Comparison of ENCODE assay signal across 8 mouse cellular contexts in genomic region chr1:127425021-127425532, GRCm38 (mm10).
DNase-seq lines count a peak whose midpoint lies in the region; ATAC-seq lines count a peak whose summit lies in the region.

No protein-coding gene starts in this region.

- no peaks in the 10 kb centered on the region for H3K36me3 ChIP-seq in hindbrain, embryonic 11.5 days (ENCODE audit: control insufficient read depth, insufficient read depth, low read length)
- H3K36me3 ChIP-seq in hindbrain, embryonic 10.5 days = 0 out of 2 replicates have a peak, but pooled peaks cover 4% of the 10 kb centered on the region
- no peaks in the 10 kb centered on the region for H3K36me3 ChIP-seq in forebrain, embryonic 12.5 days (replicated peaks)

- no peak overlapping the region for H3K4me2 ChIP-seq in hindbrain, embryonic 11.5 days (replicated peaks; ENCODE audit: low read depth, low read length)
- no peak overlapping the region for H3K4me2 ChIP-seq in forebrain, embryonic 12.5 days

- peak; percentile 36; the same call in 1 of the 2 replicates for ATAC-seq in hindbrain, embryonic 11.5 days (ENCODE audit: low FRiP score)
- ATAC-seq in forebrain, embryonic 12.5 days (ENCODE audit: low FRiP score) = peak; percentile 33
- 0 out of 2 replicates have a peak, but pooled peaks have one; percentile 28 for ATAC-seq in monocyte, adult 5-6 weeks (replicated peaks; ENCODE audit: insufficient number of reproducible peaks, low FRiP score, low TSS enrichment, poor library complexity, severe bottlenecking)

- WGBS in hindbrain, embryonic 11.5 days = 46% methylated on average over 6 of the region's 6 CpGs
- WGBS in hindbrain, embryonic 10.5 days = 55% methylated on average over 6 of the region's 6 CpGs
- WGBS in forebrain, embryonic 12.5 days = 51% methylated on average over 6 of the region's 6 CpGs

- no peaks in the 10 kb centered on the region for H3K4me1 ChIP-seq in hindbrain, embryonic 11.5 days (replicated peaks; ENCODE audit: control insufficient read depth, insufficient read depth, low read length)
- H3K4me1 ChIP-seq in hindbrain, embryonic 10.5 days (replicated peaks) = peaks cover 24% of the 10 kb centered on the region
- H3K4me1 ChIP-seq in forebrain, embryonic 12.5 days = peaks cover 29% of the 10 kb centered on the region

- no peak overlapping the region for H3K27ac ChIP-seq in hindbrain, embryonic 11.5 days (ENCODE audit: low read depth, low read length)
- no peak overlapping the region for H3K27ac ChIP-seq in hindbrain, embryonic 10.5 days
- H3K27ac ChIP-seq in forebrain, embryonic 12.5 days = 0 out of 2 replicates have a peak overlapping the region, but pooled peaks have one; percentile 19

- H3K9me3 ChIP-seq in hindbrain, embryonic 11.5 days (ENCODE audit: control insufficient read depth, low read length) = no peaks in the 10 kb centered on the region
- no peaks in the 10 kb centered on the region for H3K9me3 ChIP-seq in hindbrain, embryonic 10.5 days
- H3K9me3 ChIP-seq in forebrain, embryonic 12.5 days = no peaks in the 10 kb centered on the region

- DNase-seq in hindbrain, embryonic 11.5 days (ENCODE audit: low spot score) = no peak
- no peak for DNase-seq in hindbrain, embryonic 10.5 days (ENCODE audit: low spot score)
- DNase-seq in ES-CJ7 (ENCODE audit: low read depth, low spot score) = peak; percentile 60
- peak; percentile 24 to 33 for DNase-seq in left cerebral cortex, postnatal 10 days (ENCODE audit: extremely low spot score in 1 of 2, low spot score in 2 of 2)
- no peak for DNase-seq in ovary, adult 18-20 months (ENCODE audit: low spot score)
- no peak for DNase-seq in yolk sac, embryonic 10.5 days (ENCODE audit: low spot score)

- intact Hi-C loops in left cerebral cortex, postnatal 10 days (cut with DNase I) = no loop called here

- no peaks in the 10 kb centered on the region for H3K27me3 ChIP-seq in hindbrain, embryonic 11.5 days (ENCODE audit: control insufficient read depth, insufficient read depth, low read length)
- H3K27me3 ChIP-seq in hindbrain, embryonic 10.5 days (ENCODE audit: insufficient read depth, poor library complexity, severe bottlenecking) = no peaks in the 10 kb centered on the region
- H3K27me3 ChIP-seq in forebrain, embryonic 12.5 days = no peaks in the 10 kb centered on the region

- no peak overlapping the region for H3K4me3 ChIP-seq in hindbrain, embryonic 11.5 days (ENCODE audit: low read depth, low read length)
- H3K4me3 ChIP-seq in hindbrain, embryonic 10.5 days = no peak overlapping the region
- no peak overlapping the region for H3K4me3 ChIP-seq in forebrain, embryonic 12.5 days (replicated peaks)

- no peak overlapping the region for H3K9ac ChIP-seq in hindbrain, embryonic 11.5 days (ENCODE audit: low read depth, low read length)
- H3K9ac ChIP-seq in forebrain, embryonic 12.5 days = no peak overlapping the region

Comparison
In these comparisons a context has a peak if more than half of its experiments do, and no peak if none do; other contexts are left out.
1. DNase-seq: peak in ES-CJ7 (single experiment) and left cerebral cortex, postnatal 10 days (2 of 2); none in hindbrain, embryonic 11.5 days (single experiment), hindbrain, embryonic 10.5 days (single experiment), ovary, adult 18-20 months (single experiment) and yolk sac, embryonic 10.5 days (single experiment).
2. Peak in every context shown above with its lines, with median percentiles within 50 percentile points of each other: ATAC-seq.